Mouse (Mus musculus) central nervous system, embryonic 18 days (tissue): ENCODE measurements around the gene Rfc3. TPM values are rescaled to one million over a fixed set of nuclear protein-coding genes. Genes with fewer than 3 reads are reported as not detected.

Source experiments
- polyA plus RNA-seq: library from polyadenylated mRNA; depleted of rRNA; stranded (reverse); fragments of >200 nt; gene quantifications from 2 replicates; pipeline ENCODE4 v1.2.3, GENCODE M21; 2012; rRNA removed

Rfc3 gene
- polyA plus RNA-seq = 48.4 and 49.6 TPM in 2 replicates

GRCm38 (mm10) chr5:151650700-151651410 lies at the start of gene Rfc3:
TSS of gene Rfc3 (minus strand) at chr5:151651242.

GRCm38 (mm10) chr5:151605921-151606320 lies 45.1 kb downstream of the Rfc3 start, which contains the start of gene Vmn2r18:
TSS of gene Vmn2r18 (minus strand) at chr5:151606021.

Other genes with a start within 250 kb of the Rfc3 start
- not detected in 2 replicates for gene Gm42906, start 223.1 kb downstream of the Rfc3 start, polyA plus RNA-seq
- not detected in 2 replicates for gene Vmn2r18, start 45.2 kb downstream of the Rfc3 start, polyA plus RNA-seq